Mouse (Mus musculus) ES-CJ7 (cell line): ENCODE data around the gene Cdc14b.

Experiments used
- DNase-seq: peaks from one replicate; pipeline ENCODE4 v3.0.0; 2011; ENCODE audit warnings: low read depth, low spot score

Cdc14b gene

GRCm38 (mm10) chr13:64274879-64275753 lies at the start of gene Cdc14b:
TSS of gene Cdc14b (minus strand) at chr13:64275290.
- peak; percentile 94 for DNase-seq

GRCm38 (mm10) chr13:64322561-64323281 lies 47.6 kb upstream of the Cdc14b start:
- peak; percentile 63 for DNase-seq

- no peak for DNase-seq
Observed at GRCm38 (mm10) chr13:64320334-64320733, 45.2 kb upstream of the Cdc14b start.

- DNase-seq, result no peak
Observed at GRCm38 (mm10) chr13:64319782-64320181, 44.7 kb upstream of the Cdc14b start.

GRCm38 (mm10) chr13:64318355-64318754 lies 43.3 kb upstream of the Cdc14b start:
- no peak for DNase-seq

- DNase-seq, result peak; percentile 49
Observed at GRCm38 (mm10) chr13:64315483-64316050, 40.5 kb upstream of the Cdc14b start.

GRCm38 (mm10) chr13:64314041-64314440 lies 39.0 kb upstream of the Cdc14b start:
- DNase-seq, result no peak

GRCm38 (mm10) chr13:64312916-64313289 lies 37.8 kb upstream of the Cdc14b start:
- DNase-seq, result no peak

GRCm38 (mm10) chr13:64312024-64312915 lies 37.2 kb upstream of the Cdc14b start, which contains the start of gene Aaed1:
TSS of gene Aaed1 (minus strand) at chr13:64312710.
- DNase-seq, result peak; percentile 78

GRCm38 (mm10) chr13:64311266-64311665 lies 36.2 kb upstream of the Cdc14b start:
- DNase-seq, result no peak

- DNase-seq, result no peak
Observed at GRCm38 (mm10) chr13:64310585-64310984, 35.5 kb upstream of the Cdc14b start.

- DNase-seq, result no peak
Observed at GRCm38 (mm10) chr13:64309842-64310241, 34.8 kb upstream of the Cdc14b start.

- DNase-seq, result no peak
Observed at GRCm38 (mm10) chr13:64309036-64309435, 33.9 kb upstream of the Cdc14b start.

GRCm38 (mm10) chr13:64307508-64307907 lies 32.4 kb upstream of the Cdc14b start:
- DNase-seq, result no peak

GRCm38 (mm10) chr13:64306078-64306477 lies 31.0 kb upstream of the Cdc14b start:
- peak; percentile 47 for DNase-seq

- no peak for DNase-seq
Observed at GRCm38 (mm10) chr13:64299069-64299468, 24.0 kb upstream of the Cdc14b start.

GRCm38 (mm10) chr13:64286791-64287190 lies 11.7 kb upstream of the Cdc14b start:
- DNase-seq, result no peak

GRCm38 (mm10) chr13:64286321-64286720 lies 11.2 kb upstream of the Cdc14b start:
- DNase-seq, result no peak

GRCm38 (mm10) chr13:64284676-64285075 lies 9.6 kb upstream of the Cdc14b start:
- DNase-seq, result peak; percentile 18

GRCm38 (mm10) chr13:64280940-64281339 lies 5.8 kb upstream of the Cdc14b start:
- DNase-seq, result no peak

GRCm38 (mm10) chr13:64275754-64276127 lies 651 bp upstream of the Cdc14b start:
- peak; percentile 75 for DNase-seq
